Mouse (Mus musculus) forebrain, embryonic 10.5 days (tissue): ENCODE results near the gene Bmp3. TPM values are rescaled to one million over a fixed set of nuclear protein-coding genes. Genes with fewer than 3 reads are reported as not detected.

Experiments
- DNase-seq: peaks from one replicate; pipeline ENCODE4 v3.0.0-alpha.2; 2017; ENCODE audit warnings: low spot score; ENCODE audit errors: extremely low spot score
- H3K27ac ChIP-seq: fragments of 300-500 bp; sonication (generic); 2 replicates; pipeline ENCODE4 v1.5.1; 2016; ENCODE audit warnings: mild to moderate bottlenecking
- H3K27me3 ChIP-seq: fragments of 300-500 bp; sonication (generic); 2 replicates; pipeline ENCODE4 v1.6.1; 2016; ENCODE audit warnings: mild to moderate bottlenecking; ENCODE audit not compliant: poor library complexity, severe bottlenecking
- H3K36me3 ChIP-seq: fragments of 300-500 bp; sonication (generic); replicated peaks from 2 replicates; pipeline ENCODE4 v1.6.1; 2016; ENCODE audit warnings: mild to moderate bottlenecking, moderate library complexity
- H3K4me1 ChIP-seq: fragments of 300-500 bp; sonication (generic); 2 replicates; pipeline ENCODE4 v1.6.1; 2016
- H3K4me3 ChIP-seq: fragments of 300-500 bp; sonication (generic); 2 replicates; pipeline ENCODE4 v1.5.1; 2016; ENCODE audit warnings: mild to moderate bottlenecking, moderate library complexity
- H3K9me3 ChIP-seq: fragments of 300-500 bp; sonication (generic); 2 replicates; pipeline ENCODE4 v1.6.1; 2016; ENCODE audit warnings: mild to moderate bottlenecking, moderate library complexity
- WGBS: fragments of 180-500 bp; shearing (Covaris S2); methylation state at CpG from one replicate; pipeline ENCODE4 v1.1.7; 2016; 5-methylcytosine and 5-hydroxymethylcytosine counted together
- polyA plus RNA-seq: library from polyadenylated mRNA; unstranded; fragments of >200 nt; fragmentation: Nextera tagmentation; extraction: Ambion mirVana; gene quantifications from 2 replicates; pipeline ENCODE4 v1.2.1, GENCODE M21; 2016

The Bmp3 gene
- 0.18 and 0.27 TPM in 2 replicates for polyA plus RNA-seq

GRCm38 (mm10) chr5:98854264-98854626 is at the start of gene Bmp3:
TSS of gene Bmp3 (plus strand) at chr5:98854415.
- peak; percentile 20 for DNase-seq
- H3K9me3 ChIP-seq, result no peaks in the 10 kb centered on the region
- H3K27ac ChIP-seq, result peak within 1 kb of the TSS; percentile 60
- WGBS, result 4% methylated on average over 10 of the region's 10 CpGs
- peaks cover 28% of the 10 kb centered on the region for H3K4me1 ChIP-seq
- H3K36me3 ChIP-seq, result no peaks in the 10 kb centered on the region
- H3K27me3 ChIP-seq, result peaks cover 67% of the 10 kb centered on the region
- H3K4me3 ChIP-seq, result peak within 1 kb of the TSS; percentile 71

GRCm38 (mm10) chr5:98804761-98805160 is 49.5 kb upstream of the Bmp3 start:
- WGBS, result 89% methylated on average over 6 of the region's 6 CpGs
- Histone ChIP-seq H3K9me3 (no peaks in the 10 kb centered on the region), H3K36me3 (no peaks in the 10 kb centered on the region), H3K27me3 (no peaks in the 10 kb centered on the region), H3K4me1 (peaks cover 10% of the 10 kb centered on the region), H3K27ac (no peak overlapping the region), H3K4me3 (no peak overlapping the region)
- DNase-seq, result no peak

GRCm38 (mm10) chr5:98806492-98806891 is 47.7 kb upstream of the Bmp3 start:
- H3K27me3 ChIP-seq, result no peaks in the 10 kb centered on the region
- WGBS, result 97% methylated on average over 4 of the region's 4 CpGs
- peaks cover 3% of the 10 kb centered on the region for H3K4me1 ChIP-seq

GRCm38 (mm10) chr5:98807022-98807421 is 47.2 kb upstream of the Bmp3 start:
- Histone ChIP-seq H3K27me3 (no peaks in the 10 kb centered on the region), H3K9me3 (no peaks in the 10 kb centered on the region), H3K4me3 (no peak overlapping the region), H3K27ac (no peak overlapping the region), H3K4me1 (no peaks in the 10 kb centered on the region), H3K36me3 (no peaks in the 10 kb centered on the region)
- 91% methylated on average over 7 of the region's 7 CpGs for WGBS
- DNase-seq, result no peak

More at GRCm38 (mm10) chr5:98806492-98806891, 47.7 kb upstream of the Bmp3 start:
- DNase-seq, result no peak
- Histone ChIP-seq H3K9me3 (no peaks in the 10 kb centered on the region), H3K27ac (no peak overlapping the region), H3K36me3 (no peaks in the 10 kb centered on the region), H3K4me3 (no peak overlapping the region)

GRCm38 (mm10) chr5:98807953-98808352 is 46.3 kb upstream of the Bmp3 start:
- 83% methylated on average over 9 of the region's 9 CpGs for WGBS
- no peak overlapping the region for H3K4me3 ChIP-seq

GRCm38 (mm10) chr5:98812380-98812779 is 41.8 kb upstream of the Bmp3 start:
- peaks cover 8% of the 10 kb centered on the region; the same call in 1 of the 2 replicates for H3K9me3 ChIP-seq
- DNase-seq, result no peak
- no peaks in the 10 kb centered on the region for H3K4me1 ChIP-seq
- no peak overlapping the region for H3K27ac ChIP-seq
- 87% methylated on average over 1 of the region's 1 CpGs for WGBS
- H3K36me3 ChIP-seq, result no peaks in the 10 kb centered on the region
- no peak overlapping the region for H3K4me3 ChIP-seq
- no peaks in the 10 kb centered on the region for H3K27me3 ChIP-seq

More at GRCm38 (mm10) chr5:98807953-98808352, 46.3 kb upstream of the Bmp3 start:
- peaks cover 4% of the 10 kb centered on the region; the same call in 1 of the 2 replicates for H3K9me3 ChIP-seq
- no peaks in the 10 kb centered on the region for H3K4me1 ChIP-seq
- no peak for DNase-seq
- H3K36me3 ChIP-seq, result no peaks in the 10 kb centered on the region
- H3K27me3 ChIP-seq, result no peaks in the 10 kb centered on the region
- no peak overlapping the region for H3K27ac ChIP-seq

- H3K9me3 ChIP-seq, result peaks cover 8% of the 10 kb centered on the region; the same call in 1 of the 2 replicates
- no peak overlapping the region for H3K4me3 ChIP-seq
These were observed 38.9 kb upstream of the Bmp3 start for GRCm38 (mm10) chr5:98815269-98815668.

GRCm38 (mm10) chr5:98833760-98834159 is 20.5 kb upstream of the Bmp3 start:
- Histone ChIP-seq H3K9me3 (no peaks in the 10 kb centered on the region), H3K27me3 (no peaks in the 10 kb centered on the region), H3K27ac (no peak overlapping the region), H3K4me3 (no peak overlapping the region), H3K36me3 (no peaks in the 10 kb centered on the region), H3K4me1 (no peaks in the 10 kb centered on the region)
- 90% methylated on average over 9 of the region's 9 CpGs for WGBS
- no peak for DNase-seq

More at GRCm38 (mm10) chr5:98815269-98815668, 38.9 kb upstream of the Bmp3 start:
- WGBS, result 94% methylated on average over 1 of the region's 1 CpGs
- H3K27me3 ChIP-seq, result no peaks in the 10 kb centered on the region
- H3K4me1 ChIP-seq, result no peaks in the 10 kb centered on the region
- no peak overlapping the region for H3K27ac ChIP-seq
- no peaks in the 10 kb centered on the region for H3K36me3 ChIP-seq
- DNase-seq, result no peak

- no peak for DNase-seq
- Histone ChIP-seq H3K4me1 (no peaks in the 10 kb centered on the region), H3K27me3 (no peaks in the 10 kb centered on the region), H3K27ac (no peak overlapping the region), H3K4me3 (no peak overlapping the region), H3K36me3 (no peaks in the 10 kb centered on the region), H3K9me3 (no peaks in the 10 kb centered on the region)
- 92% methylated on average over 6 of the region's 6 CpGs for WGBS
These were observed 19.9 kb upstream of the Bmp3 start for GRCm38 (mm10) chr5:98834300-98834699.

- H3K9me3 ChIP-seq, result no peaks in the 10 kb centered on the region
- WGBS, result 91% methylated on average over 7 of the region's 7 CpGs
- no peak overlapping the region for H3K27ac ChIP-seq
- H3K36me3 ChIP-seq, result no peaks in the 10 kb centered on the region
- no peaks in the 10 kb centered on the region for H3K27me3 ChIP-seq
- DNase-seq, result no peak
- no peaks in the 10 kb centered on the region for H3K4me1 ChIP-seq
- no peak overlapping the region for H3K4me3 ChIP-seq
These were observed 11.5 kb upstream of the Bmp3 start for GRCm38 (mm10) chr5:98842600-98843310.

- H3K4me1 ChIP-seq, result no peaks in the 10 kb centered on the region
- H3K36me3 ChIP-seq, result no peaks in the 10 kb centered on the region
- H3K27ac ChIP-seq, result no peak overlapping the region
- H3K4me3 ChIP-seq, result no peak overlapping the region
- H3K27me3 ChIP-seq, result no peaks in the 10 kb centered on the region
- no peaks in the 10 kb centered on the region for H3K9me3 ChIP-seq
- WGBS, result 83% methylated on average over 1 of the region's 1 CpGs
- DNase-seq, result no peak
These were observed 9.6 kb upstream of the Bmp3 start for GRCm38 (mm10) chr5:98844664-98845063.

GRCm38 (mm10) chr5:98854627-98855564 is 681 bp downstream of the Bmp3 start:
- peak overlapping the region; percentile 71 for H3K4me3 ChIP-seq
- H3K4me1 ChIP-seq, result peaks cover 33% of the 10 kb centered on the region
- DNase-seq, result peak; percentile 50
- H3K9me3 ChIP-seq, result no peaks in the 10 kb centered on the region
- H3K27me3 ChIP-seq, result peaks cover 67% of the 10 kb centered on the region
- WGBS, result under 1% methylated on average over 75 of the region's 75 CpGs
- no peaks in the 10 kb centered on the region for H3K36me3 ChIP-seq
- H3K27ac ChIP-seq, result peak overlapping the region; percentile 60

- H3K4me1 ChIP-seq, result peaks cover 33% of the 10 kb centered on the region
- H3K27me3 ChIP-seq, result peaks cover 67% of the 10 kb centered on the region
- H3K36me3 ChIP-seq, result no peaks in the 10 kb centered on the region
- 8% methylated on average over 12 of the region's 12 CpGs for WGBS
- H3K27ac ChIP-seq, result no peak overlapping the region
- H3K9me3 ChIP-seq, result no peaks in the 10 kb centered on the region
- peak overlapping the region; percentile 71 for H3K4me3 ChIP-seq
- no peak for DNase-seq
These were observed 1.5 kb downstream of the Bmp3 start for GRCm38 (mm10) chr5:98855741-98856140.
